Mouse (Mus musculus): ENCODE results near the gene Mmp2. TPM values are rescaled to one million over a fixed set of nuclear protein-coding genes. Genes with fewer than 3 reads are reported as not detected.

Gene Mmp2
- polyA plus RNA-seq, 1 experiment from 2014 or later = 71.4 TPM

Other genes with a start within 250 kb of the Mmp2 start
- gene Irx6, start 153.0 kb upstream of the Mmp2 start, polyA plus RNA-seq (2016; fragmentation: Nextera tagmentation; extraction: Ambion mirVana) = 0.90 and 0.99 TPM in 2 replicates
- 3.4 and 4.3 TPM in 2 replicates for gene Lpcat2, start 28.0 kb downstream of the Mmp2 start, polyA plus RNA-seq (2016; fragmentation: Nextera tagmentation; extraction: Ambion mirVana)
- gene Capns2, start 74.1 kb downstream of the Mmp2 start, polyA plus RNA-seq (2016; fragmentation: Nextera tagmentation; extraction: Ambion mirVana) = 0.16 and 0.26 TPM in 2 replicates
- gene Slc6a2, start 132.8 kb downstream of the Mmp2 start, polyA plus RNA-seq (2016; fragmentation: Nextera tagmentation; extraction: Ambion mirVana) = 0.09 and 0.22 TPM in 2 replicates
- not detected in 2 replicates for gene Ces1a, start 220.9 kb downstream of the Mmp2 start, polyA plus RNA-seq (2016; fragmentation: Nextera tagmentation; extraction: Ambion mirVana)